Mouse (Mus musculus) T-helper 2 cell (primary cell): ENCODE results near the gene Slc17a5.

Experiments used
- in situ Hi-C: fragments of 300-600 bp; cut with MboI, MseI; formaldehyde crosslinking; loops from one replicate; pipeline ENCODE4 v1.15.1; 2025; ENCODE audit warnings: high pct_unique_total_duplicates

Gene Slc17a5

GRCm38 (mm10) chr9:78587914-78588313 is at the start of gene Slc17a5:
Gene Slc17a5 (minus strand): TSS chr9:78588041.
- in situ Hi-C loops: loop anchor here (10.0 kb wide), 1 partner anchor 1063 kb away; no protein-coding TSS in a partner anchor

- in situ Hi-C loops: no loop called here
Measured at GRCm38 (mm10) chr9:78633976-78634375, 46.1 kb upstream of the Slc17a5 start.

GRCm38 (mm10) chr9:78631755-78632434 is 44.1 kb upstream of the Slc17a5 start:
- in situ Hi-C loops: no loop called here

GRCm38 (mm10) chr9:78629991-78630390 is 42.1 kb upstream of the Slc17a5 start:
- in situ Hi-C loops: no loop called here

- in situ Hi-C loops: no loop called here
Measured at GRCm38 (mm10) chr9:78623301-78623747, 35.5 kb upstream of the Slc17a5 start.

- in situ Hi-C loops: no loop called here
Measured at GRCm38 (mm10) chr9:78619285-78619684, 31.4 kb upstream of the Slc17a5 start.

- in situ Hi-C loops: no loop called here
Measured at GRCm38 (mm10) chr9:78615401-78616021, 27.7 kb upstream of the Slc17a5 start, which contains the start of gene Cd109. Gene Cd109 (plus strand): TSS chr9:78615546.

- in situ Hi-C loops: no loop called here
Measured at GRCm38 (mm10) chr9:78614201-78614600, 26.4 kb upstream of the Slc17a5 start.

GRCm38 (mm10) chr9:78601046-78601730 is 13.3 kb upstream of the Slc17a5 start:
- in situ Hi-C loops: no loop called here

GRCm38 (mm10) chr9:78599927-78600326 is 12.1 kb upstream of the Slc17a5 start:
- in situ Hi-C loops: no loop called here

- in situ Hi-C loops: no loop called here
Measured at GRCm38 (mm10) chr9:78596834-78597233, 9.0 kb upstream of the Slc17a5 start.

- in situ Hi-C loops: no loop called here
Measured at GRCm38 (mm10) chr9:78595769-78596555, 8.1 kb upstream of the Slc17a5 start.

GRCm38 (mm10) chr9:78595257-78595656 is 7.4 kb upstream of the Slc17a5 start:
- in situ Hi-C loops: no loop called here

GRCm38 (mm10) chr9:78590471-78590870 is 2.6 kb upstream of the Slc17a5 start:
- in situ Hi-C loops: no loop called here

GRCm38 (mm10) chr9:78588411-78589033 is 681 bp upstream of the Slc17a5 start:
- in situ Hi-C loops: loop anchor here (10.0 kb wide), 1 partner anchor 1064 kb away; no protein-coding TSS in a partner anchor

- in situ Hi-C loops: loop anchor here (10.0 kb wide), 1 partner anchor 1063 kb away; no protein-coding TSS in a partner anchor
Measured at GRCm38 (mm10) chr9:78587218-78587883, 490 bp downstream of the Slc17a5 start.

GRCm38 (mm10) chr9:78579644-78580396 is 8.0 kb downstream of the Slc17a5 start:
- in situ Hi-C loops: loop anchor here (10.0 kb wide), 1 partner anchor 1055 kb away; no protein-coding TSS in a partner anchor

GRCm38 (mm10) chr9:78578824-78579223 is 9.0 kb downstream of the Slc17a5 start:
- in situ Hi-C loops: no loop called here

GRCm38 (mm10) chr9:78576466-78576865 is 11.4 kb downstream of the Slc17a5 start:
- in situ Hi-C loops: no loop called here

GRCm38 (mm10) chr9:78569934-78570333 is 17.9 kb downstream of the Slc17a5 start:
- in situ Hi-C loops: no loop called here
